Mouse (Mus musculus) small intestine, adult 2 months (tissue): ENCODE data around the gene Reln.

Experiments used
- CTCF ChIP-seq: fragments of 200-500 bp; IDR thresholded peaks from 2 replicates; pipeline ENCODE4 v1.5.1; 2012; ENCODE audit warnings: low read depth, mild to moderate bottlenecking, control low read depth, inconsistent platforms, low read length, moderate library complexity, mixed read lengths; ENCODE audit not compliant: insufficient replicate concordance, insufficient read length; ENCODE audit errors: extremely low read depth
- POLR2A ChIP-seq: fragments of 200-500 bp; IDR thresholded peaks from 2 replicates; pipeline ENCODE4 v1.6.1; 2012; ENCODE audit warnings: low read depth, mild to moderate bottlenecking, control low read depth, inconsistent platforms, low read length, moderate library complexity

GRCm38 (mm10) chr5:22190333-22190732 is 154.2 kb downstream of the Reln start:
- TF ChIP-seq POLR2A (no peak), CTCF (no peak)
